Mouse (Mus musculus) hindbrain, embryonic 11.5 days (tissue): ENCODE results near the gene Sumo1. TPM values are rescaled to one million over a fixed set of nuclear protein-coding genes. Genes with fewer than 3 reads are reported as not detected.

Experiments
- ATAC-seq: fragments of 200-750 bp; cut with Nextera tagmentation; 2 replicates; pipeline ENCODE4 v1.8.0; 2017; ENCODE audit warnings: mild to moderate bottlenecking, moderate TSS enrichment, moderate library complexity; ENCODE audit not compliant: low FRiP score
- DNase-seq: peaks from one replicate; pipeline ENCODE4 v3.0.0-alpha.2; 2015; ENCODE audit warnings: low spot score
- H3K27ac ChIP-seq: fragments of 300-500 bp; sonication (generic); 2 replicates; pipeline ENCODE4 v1.5.1; 2014; ENCODE audit warnings: mild to moderate bottlenecking, low read depth, low read length
- H3K27me3 ChIP-seq: fragments of 300-500 bp; sonication (generic); 2 replicates; pipeline ENCODE4 v1.6.1; 2014; ENCODE audit warnings: mild to moderate bottlenecking, low read length, moderate library complexity, mixed read lengths; ENCODE audit not compliant: control insufficient read depth, insufficient read depth
- H3K36me3 ChIP-seq: fragments of 300-500 bp; sonication (generic); 2 replicates; pipeline ENCODE4 v1.6.1; 2014; ENCODE audit warnings: mild to moderate bottlenecking, low read length, moderate library complexity, mixed read lengths; ENCODE audit not compliant: control insufficient read depth, insufficient read depth
- H3K4me1 ChIP-seq: fragments of 300-500 bp; sonication (generic); replicated peaks from 2 replicates; pipeline ENCODE4 v1.6.1; 2014; ENCODE audit warnings: low read length, mixed read lengths; ENCODE audit not compliant: control insufficient read depth, insufficient read depth
- H3K4me2 ChIP-seq: fragments of 300-500 bp; sonication (generic); replicated peaks from 2 replicates; pipeline ENCODE4 v1.6.1; 2014; ENCODE audit warnings: mild to moderate bottlenecking, low read depth, low read length
- H3K4me3 ChIP-seq: fragments of 300-500 bp; sonication (generic); 2 replicates; pipeline ENCODE4 v1.5.1; 2014; ENCODE audit warnings: low read depth, low read length
- H3K9ac ChIP-seq: fragments of 300-500 bp; sonication (generic); 2 replicates; pipeline ENCODE4 v1.6.1; 2014; ENCODE audit warnings: low read depth, low read length
- H3K9me3 ChIP-seq: fragments of 300-500 bp; sonication (generic); 2 replicates; pipeline ENCODE4 v1.6.1; 2016; ENCODE audit warnings: low read length; ENCODE audit not compliant: control insufficient read depth
- WGBS: fragments of 180-500 bp; shearing (Covaris S2); extraction: QIAGEN DNeasy Blood & Tissue Kit; methylation state at CpG from one replicate; pipeline ENCODE4 v1.1.7; 2014; 5-methylcytosine and 5-hydroxymethylcytosine counted together
- polyA plus RNA-seq: library from polyadenylated mRNA; unstranded; fragments of >200 nt; fragmentation: Nextera tagmentation; extraction: Ambion mirVana; gene quantifications from 2 replicates; pipeline ENCODE4 v1.2.1, GENCODE M21; 2014

The Sumo1 gene
- polyA plus RNA-seq, 1 experiment from 2014 or later, result 571 TPM

DNA sequence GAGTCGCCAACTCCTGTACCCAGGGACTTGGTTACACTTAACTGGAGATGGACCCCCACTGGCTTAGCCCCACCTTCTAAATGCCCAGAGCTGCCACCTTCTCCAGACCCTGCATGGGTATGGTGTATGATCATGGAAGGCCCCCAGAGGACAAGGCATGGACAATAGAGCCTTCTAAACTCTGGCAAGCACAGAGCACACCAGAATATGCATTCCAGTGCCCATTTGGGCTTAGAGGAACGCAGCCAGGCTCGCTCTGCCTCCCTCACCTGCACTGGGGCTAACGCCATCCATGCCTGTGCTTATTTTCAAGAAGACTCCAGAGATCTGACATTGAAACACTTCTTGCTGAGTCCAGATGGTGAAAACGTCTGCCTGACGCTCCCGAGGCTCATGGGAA lies 104.4 kb downstream of the Sumo1 start:
- DNase-seq (no peak), ATAC-seq (no peak)
- no peaks in the 10 kb centered on the region for H3K4me1 ChIP-seq
- no peaks in the 10 kb centered on the region for H3K9me3 ChIP-seq
- no peak overlapping the region for H3K27ac ChIP-seq
- H3K4me3 ChIP-seq, result no peak overlapping the region
- WGBS, result 70% methylated on average over 7 of the region's 7 CpGs
- no peaks in the 10 kb centered on the region for H3K36me3 ChIP-seq
- H3K4me2 ChIP-seq, result no peak overlapping the region
- H3K9ac ChIP-seq, result no peak overlapping the region
- no peaks in the 10 kb centered on the region for H3K27me3 ChIP-seq

- Histone ChIP-seq H3K27me3 (no peaks in the 10 kb centered on the region), H3K4me1 (no peaks in the 10 kb centered on the region), H3K9me3 (no peaks in the 10 kb centered on the region), H3K4me2 (no peak overlapping the region), H3K4me3 (no peak overlapping the region), H3K27ac (no peak overlapping the region), H3K9ac (no peak overlapping the region), H3K36me3 (no peaks in the 10 kb centered on the region)
- no peak for ATAC-seq
- WGBS, result 82% methylated on average over 5 of the region's 5 CpGs
- no peak for DNase-seq
These were observed 104.8 kb downstream of the Sumo1 start for GRCm38 (mm10) chr1:59565804-59566203.

- Histone ChIP-seq H3K27me3 (no peaks in the 10 kb centered on the region), H3K27ac (no peak overlapping the region), H3K9me3 (no peaks in the 10 kb centered on the region), H3K4me3 (no peak overlapping the region), H3K4me2 (no peak overlapping the region), H3K4me1 (no peaks in the 10 kb centered on the region), H3K9ac (no peak overlapping the region), H3K36me3 (no peaks in the 10 kb centered on the region)
- ATAC-seq, result no peak
- no peak for DNase-seq
- 67% methylated on average over 2 of the region's 2 CpGs for WGBS
These were observed 107.1 kb downstream of the Sumo1 start for GRCm38 (mm10) chr1:59563581-59563980.

DNA sequence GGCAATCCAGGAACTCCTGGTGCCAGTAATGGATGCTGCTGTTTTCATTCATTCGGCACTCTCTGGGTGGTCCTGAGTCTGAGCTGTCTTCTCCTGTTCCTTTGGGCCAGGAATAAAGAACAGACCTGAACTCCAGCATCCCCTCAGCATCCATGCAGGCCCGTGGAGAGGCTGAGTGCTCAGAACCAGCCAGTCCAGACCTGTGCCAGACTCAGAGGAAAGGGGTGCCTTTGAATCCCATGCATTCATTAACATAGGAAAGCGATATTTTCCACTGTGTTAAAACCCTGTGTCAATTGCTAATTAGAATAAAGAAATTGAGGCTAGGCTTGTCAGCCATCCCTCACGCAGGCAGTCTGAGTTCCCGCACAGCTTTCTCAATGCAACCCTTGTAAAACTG lies 116.9 kb downstream of the Sumo1 start:
- Histone ChIP-seq H3K4me2 (no peak overlapping the region), H3K4me1 (0 out of 2 replicates have a peak, but pooled peaks cover 5% of the 10 kb centered on the region), H3K4me3 (no peak overlapping the region), H3K9me3 (no peaks in the 10 kb centered on the region), H3K27ac (no peak overlapping the region), H3K9ac (no peak overlapping the region), H3K27me3 (no peaks in the 10 kb centered on the region), H3K36me3 (no peaks in the 10 kb centered on the region)
- WGBS, result 45% methylated on average over 5 of the region's 5 CpGs
- ATAC-seq (peak; percentile 33; the same call in 1 of the 2 replicates), DNase-seq (no peak)

DNA sequence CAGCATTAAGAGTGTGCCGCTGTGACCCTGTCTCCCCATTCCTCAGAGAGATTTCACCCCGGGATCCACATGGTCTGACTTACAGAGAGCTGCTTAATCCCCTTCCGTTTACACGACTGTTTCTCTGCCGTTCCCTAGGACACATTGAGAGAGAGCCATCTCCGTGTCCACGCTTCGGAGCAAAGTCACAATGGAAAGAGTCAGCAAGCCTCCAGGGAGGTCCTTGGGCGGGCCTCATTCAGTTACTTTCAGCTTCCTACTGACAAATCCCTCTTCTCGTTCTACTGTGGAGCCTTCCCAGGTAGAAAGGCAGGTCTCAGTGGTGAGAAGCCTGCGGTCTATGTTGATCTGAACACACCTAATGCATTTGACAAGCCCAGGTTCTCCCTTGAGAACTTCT lies 119.6 kb downstream of the Sumo1 start:
- Histone ChIP-seq H3K4me3 (no peak overlapping the region), H3K9me3 (no peaks in the 10 kb centered on the region), H3K27ac (no peak overlapping the region), H3K9ac (no peak overlapping the region), H3K4me1 (0 out of 2 replicates have a peak, but pooled peaks cover 5% of the 10 kb centered on the region), H3K4me2 (no peak overlapping the region), H3K36me3 (no peaks in the 10 kb centered on the region), H3K27me3 (no peaks in the 10 kb centered on the region)
- 71% methylated on average over 11 of the region's 11 CpGs for whole genome bisulfite sequencing
- no peak for DNase-seq
- ATAC-seq, result no peak

DNA sequence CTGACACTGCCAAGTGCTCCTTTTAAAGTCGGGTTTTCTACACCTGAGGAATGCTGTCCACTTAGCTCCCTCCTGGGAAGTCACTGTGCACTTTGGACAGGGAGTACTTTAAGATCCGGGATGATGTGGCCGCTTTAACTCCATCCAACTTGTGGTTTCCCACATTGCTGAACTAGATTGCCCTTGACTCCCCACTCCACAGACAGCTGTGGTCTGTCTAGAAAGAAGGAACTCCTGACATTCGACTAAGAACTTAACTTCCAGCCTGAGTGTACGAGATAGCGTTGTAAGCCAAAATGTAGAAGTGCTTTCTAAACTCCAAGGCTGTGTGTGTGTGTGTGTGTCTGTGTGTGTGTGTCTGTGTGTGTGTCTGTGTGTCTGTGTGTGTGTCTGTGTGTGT lies 120.4 kb downstream of the Sumo1 start:
- WGBS, result 84% methylated on average over 6 of the region's 6 CpGs
- ATAC-seq (no peak), DNase-seq (no peak)
- Histone ChIP-seq H3K4me1 (0 out of 2 replicates have a peak, but pooled peaks cover 5% of the 10 kb centered on the region), H3K27me3 (no peaks in the 10 kb centered on the region), H3K27ac (no peak overlapping the region), H3K9ac (no peak overlapping the region), H3K9me3 (no peaks in the 10 kb centered on the region), H3K4me2 (no peak overlapping the region), H3K4me3 (no peak overlapping the region), H3K36me3 (no peaks in the 10 kb centered on the region)

DNA sequence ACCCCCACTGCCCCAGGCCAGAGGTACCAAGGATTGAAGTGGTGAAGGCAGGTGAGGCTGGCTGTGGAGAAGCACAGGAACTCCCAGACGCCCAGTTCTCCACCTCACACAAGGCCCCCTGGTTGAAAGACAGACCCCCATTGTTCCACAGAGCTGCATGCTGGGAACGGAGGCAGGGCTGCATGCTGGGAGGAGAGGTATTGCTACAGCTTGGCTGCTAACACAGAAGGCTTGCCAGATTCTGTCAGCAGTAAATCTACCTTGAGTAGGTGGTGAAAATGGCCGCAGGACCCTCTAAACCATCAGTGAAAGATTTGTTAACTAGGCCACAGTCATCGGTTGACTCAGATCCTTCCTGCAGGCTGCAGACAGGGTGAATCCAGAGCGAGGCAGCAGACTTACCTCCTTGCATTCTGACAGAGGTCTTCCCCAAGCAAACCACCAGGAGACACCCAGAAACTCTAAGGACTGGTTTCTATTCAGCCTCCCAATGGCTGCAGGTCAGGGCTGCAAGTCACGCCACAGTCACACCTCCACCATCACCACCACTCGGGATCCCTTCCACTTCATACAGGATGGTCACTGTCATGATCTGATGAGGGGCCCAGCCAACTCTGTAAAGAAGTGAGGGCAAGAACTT lies 121.5 kb downstream of the Sumo1 start:
- Histone ChIP-seq H3K4me1 (0 out of 2 replicates have a peak, but pooled peaks cover 5% of the 10 kb centered on the region), H3K9me3 (no peaks in the 10 kb centered on the region), H3K4me2 (no peak overlapping the region), H3K4me3 (no peak overlapping the region), H3K36me3 (no peaks in the 10 kb centered on the region), H3K27me3 (no peaks in the 10 kb centered on the region), H3K9ac (no peak overlapping the region), H3K27ac (no peak overlapping the region)
- ATAC-seq, result no peak
- 67% methylated on average over 7 of the region's 7 CpGs for WGBS
- DNase-seq, result peak; percentile 17

DNA sequence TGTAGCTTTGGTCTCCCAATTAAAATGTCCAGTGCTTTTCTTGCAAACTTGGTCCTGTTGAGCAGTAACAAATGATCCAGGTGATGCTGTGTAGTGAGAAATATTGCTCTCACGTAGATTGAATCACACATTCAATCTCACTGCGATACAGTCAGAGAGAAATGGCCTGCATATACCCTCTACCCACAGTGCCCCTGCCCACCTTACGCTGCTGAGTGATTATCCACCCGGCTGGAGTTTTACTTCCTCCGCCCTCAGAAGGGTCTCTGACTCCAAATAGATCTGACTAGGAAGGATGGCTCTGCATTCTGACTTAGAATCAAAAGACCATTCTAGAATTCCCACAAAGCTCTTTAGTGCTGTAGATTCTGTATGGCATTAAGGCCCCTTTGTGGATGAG lies 122.1 kb downstream of the Sumo1 start:
- no peak overlapping the region for H3K4me3 ChIP-seq
- H3K27me3 ChIP-seq, result no peaks in the 10 kb centered on the region
- no peak overlapping the region for H3K27ac ChIP-seq
- H3K36me3 ChIP-seq, result no peaks in the 10 kb centered on the region
- no peaks in the 10 kb centered on the region for H3K9me3 ChIP-seq
- 0 out of 2 replicates have a peak, but pooled peaks cover 2% of the 10 kb centered on the region for H3K4me1 ChIP-seq
- no peak overlapping the region for H3K9ac ChIP-seq
- no peak overlapping the region for H3K4me2 ChIP-seq
- ATAC-seq (no peak), DNase-seq (no peak)
- 79% methylated on average over 5 of the region's 5 CpGs for WGBS

DNA sequence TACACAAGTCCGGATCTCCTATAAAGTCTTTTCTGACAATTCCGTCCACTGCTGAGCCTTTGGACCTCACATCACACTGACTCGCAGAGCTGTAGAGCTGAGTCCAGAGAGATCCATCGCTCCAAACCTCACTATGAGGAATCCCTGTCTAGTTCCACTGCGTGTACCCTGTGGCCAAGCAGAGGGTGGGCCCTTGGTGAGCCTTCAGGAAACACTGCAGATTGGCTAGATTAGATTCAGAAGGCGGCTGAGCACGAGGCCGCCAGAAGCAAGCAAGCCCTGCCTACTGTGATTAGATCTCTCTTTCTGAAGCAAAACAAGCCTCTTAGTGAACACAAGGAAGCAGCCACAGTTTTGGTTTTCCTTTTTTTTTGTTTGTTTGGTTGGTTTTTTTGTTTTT lies 126.7 kb downstream of the Sumo1 start:
- no peak for DNase-seq

More for the DNA sequence above, 126.7 kb downstream of the Sumo1 start:
- no peak for ATAC-seq
- Histone ChIP-seq H3K4me1 (no peaks in the 10 kb centered on the region), H3K27ac (no peak overlapping the region), H3K4me3 (no peak overlapping the region), H3K27me3 (no peaks in the 10 kb centered on the region), H3K9me3 (no peaks in the 10 kb centered on the region), H3K9ac (no peak overlapping the region), H3K36me3 (no peaks in the 10 kb centered on the region), H3K4me2 (no peak overlapping the region)
- WGBS, result 77% methylated on average over 8 of the region's 8 CpGs
